Mouse (Mus musculus) myocyte (in vitro differentiated cells): ENCODE results near the gene Runx3. TPM values are rescaled to one million over a fixed set of nuclear protein-coding genes. Genes with fewer than 3 reads are reported as not detected.
A peak's percentile ranks its signal among the peaks of the same experiment; 100 is the strongest.

Source experiments
- H3K27me3 ChIP-seq: one replicate; pipeline ENCODE4 v1.6.1; 2011; ENCODE audit not compliant: control insufficient read depth, insufficient read depth, insufficient read length
- H3K36me3 ChIP-seq: one replicate; pipeline ENCODE4 v1.6.1; 2011; ENCODE audit not compliant: control insufficient read depth, insufficient read depth
- H3K4me2 ChIP-seq: one replicate; pipeline ENCODE4 v1.6.1; 2011; ENCODE audit warnings: low read depth, control low read depth
- H3K4me3 ChIP-seq: one replicate; pipeline ENCODE4 v1.5.1; 2011; ENCODE audit warnings: mild to moderate bottlenecking, control low read depth, moderate library complexity
- H3K79me2 ChIP-seq: one replicate; pipeline ENCODE4 v1.6.1; 2011; ENCODE audit not compliant: control insufficient read depth, insufficient read depth
- H3ac ChIP-seq: one replicate; pipeline ENCODE4 v1.6.1; 2011; ENCODE audit not compliant: control insufficient read depth, insufficient read length
- CEBPB ChIP-seq: IDR thresholded peaks from 2 replicates; pipeline ENCODE4 v1.6.1; 2011; ENCODE audit warnings: mild to moderate bottlenecking, moderate library complexity; ENCODE audit not compliant: poor library complexity, insufficient read depth, severe bottlenecking
- E2F4 ChIP-seq: IDR thresholded peaks from one replicate; pipeline ENCODE4 v1.6.1; 2011; ENCODE audit warnings: mild to moderate bottlenecking, control low read depth, moderate library complexity; ENCODE audit not compliant: insufficient read depth
- MAX ChIP-seq: IDR thresholded peaks from one replicate; pipeline ENCODE4 v1.6.1; 2011; ENCODE audit warnings: low read depth, mild to moderate bottlenecking, control low read depth
- MYOD1 ChIP-seq, 3 experiments: IDR thresholded peaks; one replicate each; pipeline ENCODE4 v1.6.1; 2011; ENCODE audit warnings: control low read depth in 2 of 3, low read depth in 2 of 3, mild to moderate bottlenecking in 2 of 3, moderate library complexity in 1 of 3; ENCODE audit not compliant: insufficient read length in 2 of 3, control insufficient read depth in 1 of 3
- MYOG ChIP-seq, 3 experiments: IDR thresholded peaks; one replicate each; pipeline ENCODE4 v1.6.1; 2011; ENCODE audit warnings: control low read depth in 2 of 3, low read depth in 2 of 3, mild to moderate bottlenecking in 2 of 3; ENCODE audit not compliant: insufficient read length in 2 of 3, control insufficient read depth in 1 of 3, insufficient read depth in 1 of 3
- POLR2A ChIP-seq: IDR thresholded peaks from one replicate; pipeline ENCODE4 v1.6.1; 2011; ENCODE audit warnings: low read depth, mild to moderate bottlenecking, control low read depth, moderate library complexity; ENCODE audit not compliant: insufficient read length
- POLR2AphosphoS2 ChIP-seq: IDR thresholded peaks from one replicate; pipeline ENCODE4 v1.6.1; 2011; ENCODE audit warnings: low read depth, control low read depth; ENCODE audit not compliant: insufficient read length
- REST ChIP-seq: IDR thresholded peaks from one replicate; pipeline ENCODE4 v1.6.1; 2011; ENCODE audit warnings: mild to moderate bottlenecking, control low read depth, moderate library complexity; ENCODE audit not compliant: insufficient read depth, insufficient read length
- SRF ChIP-seq: IDR thresholded peaks from one replicate; pipeline ENCODE4 v1.6.1; 2011; ENCODE audit warnings: low read depth; ENCODE audit not compliant: control insufficient read depth, insufficient read length
- TCF12 ChIP-seq: IDR thresholded peaks from one replicate; pipeline ENCODE4 v1.6.1; 2011; ENCODE audit warnings: mild to moderate bottlenecking, control low read depth; ENCODE audit not compliant: poor library complexity, insufficient read depth, severe bottlenecking
- TCF3 ChIP-seq: IDR thresholded peaks from one replicate; pipeline ENCODE4 v1.6.1; 2011; ENCODE audit warnings: low read depth, control low read depth; ENCODE audit not compliant: insufficient read length
- USF1 ChIP-seq: IDR thresholded peaks from one replicate; pipeline ENCODE4 v1.6.1; 2011; ENCODE audit warnings: low read depth, mild to moderate bottlenecking, control low read depth, moderate library complexity
- polyA plus RNA-seq: library from polyadenylated mRNA; unstranded; fragments of >200 nt; fragmentation: generic; extraction: Trizol; gene quantifications from one replicate; pipeline ENCODE4 v1.2.1, GENCODE M21; 2012; ENCODE audit warnings: missing spikeins

The Runx3 gene
- polyA plus RNA-seq, 1 experiment, result 19.6 TPM

DNA sequence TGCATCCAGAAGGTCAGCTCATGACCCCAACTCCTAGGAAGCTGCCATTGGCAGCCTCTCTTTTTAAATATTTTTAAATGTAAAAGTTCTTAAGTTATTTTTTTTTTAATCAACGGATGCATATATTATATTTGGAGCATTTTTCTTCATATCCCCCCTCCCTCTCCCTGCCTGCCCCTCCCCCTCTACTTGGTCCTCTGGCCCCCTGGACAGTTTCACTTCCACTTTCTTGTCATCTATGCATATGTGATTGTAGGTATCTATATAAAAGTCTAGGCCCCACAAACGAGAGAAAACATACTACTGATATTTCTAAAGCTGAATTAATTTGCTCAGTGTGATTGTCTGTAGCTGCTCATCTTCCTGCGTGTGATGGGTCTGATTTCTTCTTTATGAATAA is 4.7 kb downstream of the Runx3 start:
- TF ChIP-seq TCF3, result no peak
- TF ChIP-seq MYOG (IDR thresholded peaks at IDR 0.05; ENCODE audit: control insufficient read depth in 1 of 3, insufficient read depth in 1 of 3, insufficient read length in 2 of 3, low read depth in 2 of 3), result no peak
- TF ChIP-seq POLR2AphosphoS2, result no peak
- no peak for TF ChIP-seq E2F4
- no peak for TF ChIP-seq MYOD1 (IDR thresholded peaks at IDR 0.05; ENCODE audit: control insufficient read depth in 1 of 3, insufficient read length in 2 of 3, low read depth in 2 of 3)
- no peak for TF ChIP-seq REST
- no peak for TF ChIP-seq CEBPB
- TF ChIP-seq USF1, result no peak
- TF ChIP-seq TCF12, result no peak
- TF ChIP-seq SRF, result no peak
- no peak for TF ChIP-seq MAX
- no peak for TF ChIP-seq POLR2A
- no peak overlapping the region for H3ac ChIP-seq
- no peaks in the 10 kb centered on the region for H3K36me3 ChIP-seq
- H3K79me2 ChIP-seq, result peaks cover 3% of the 10 kb centered on the region
- H3K4me2 ChIP-seq, result no peak overlapping the region
- no peak overlapping the region for H3K4me3 ChIP-seq
- H3K27me3 ChIP-seq, result no peaks in the 10 kb centered on the region

DNA sequence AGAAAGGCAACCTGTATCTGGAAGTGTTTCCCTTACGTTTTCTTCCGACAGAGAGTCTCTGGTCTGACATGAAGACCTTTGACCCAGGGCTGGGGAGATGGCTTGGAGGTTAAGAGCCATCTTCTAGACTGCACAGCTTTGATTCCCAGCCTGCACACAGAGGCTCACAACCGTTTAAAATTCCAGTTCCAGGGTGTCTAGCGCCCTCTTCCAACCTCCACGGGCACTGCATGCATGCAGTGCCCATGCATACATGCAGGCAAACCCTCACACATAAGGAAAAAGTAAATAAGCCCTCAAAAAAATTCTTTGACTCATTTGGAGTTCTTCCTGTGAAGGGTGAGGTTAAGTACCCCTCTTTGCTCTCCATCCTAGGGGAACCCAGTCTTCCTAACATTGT is 5.9 kb downstream of the Runx3 start:
- Histone ChIP-seq H3K79me2 (peaks cover 3% of the 10 kb centered on the region), H3K36me3 (no peaks in the 10 kb centered on the region), H3K4me2 (no peak overlapping the region), H3ac (no peak overlapping the region), H3K27me3 (no peaks in the 10 kb centered on the region), H3K4me3 (no peak overlapping the region)
- TF ChIP-seq CEBPB, result no peak

DNA sequence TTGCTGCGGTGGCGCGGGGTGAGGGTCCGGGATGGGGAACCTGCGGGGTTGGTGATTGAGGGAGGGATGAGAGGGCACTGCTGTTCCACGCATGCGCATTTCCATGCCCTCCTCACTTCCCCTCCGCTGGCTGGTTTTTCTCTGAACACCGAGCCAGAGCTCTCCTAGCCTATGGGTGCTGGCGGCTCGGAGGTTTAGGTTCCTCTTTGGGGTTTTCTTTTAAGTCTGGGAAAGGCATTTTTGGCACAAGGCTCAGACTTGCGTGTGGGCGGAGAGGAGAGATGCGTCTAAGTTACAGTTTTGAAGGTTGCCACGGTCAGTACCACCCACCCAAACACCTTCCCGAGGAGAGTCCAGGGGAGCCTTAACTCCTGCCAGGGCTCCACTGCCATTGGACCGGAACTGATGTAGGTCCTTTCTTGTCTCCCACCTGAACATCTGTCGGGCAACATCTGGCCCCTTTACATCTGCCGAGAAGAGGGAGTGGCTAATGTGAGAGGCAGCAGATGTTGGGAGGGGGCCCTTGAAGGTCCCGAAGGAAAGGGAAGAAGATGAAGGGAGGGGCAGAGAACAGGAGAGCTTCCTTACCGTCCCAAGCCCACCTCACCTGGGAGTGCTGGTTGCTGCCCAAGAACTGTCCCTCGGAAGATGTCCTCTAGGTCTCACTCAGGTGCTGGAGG is 8.5 kb downstream of the Runx3 start:
- Histone ChIP-seq H3K36me3 (no peaks in the 10 kb centered on the region), H3K79me2 (no peaks in the 10 kb centered on the region), H3K4me2 (no peak overlapping the region), H3K27me3 (no peaks in the 10 kb centered on the region), H3ac (no peak overlapping the region), H3K4me3 (no peak overlapping the region)
- TF ChIP-seq E2F4 (no peak), MYOG (IDR thresholded peaks at IDR 0.05; ENCODE audit: control insufficient read depth in 1 of 3, insufficient read depth in 1 of 3, insufficient read length in 2 of 3, low read depth in 2 of 3) (no peak), USF1 (no peak), TCF12 (no peak), CEBPB (no peak), REST (no peak), MYOD1 (IDR thresholded peaks at IDR 0.05; ENCODE audit: control insufficient read depth in 1 of 3, insufficient read length in 2 of 3, low read depth in 2 of 3) (no peak), TCF3 (no peak), POLR2A (no peak)

DNA sequence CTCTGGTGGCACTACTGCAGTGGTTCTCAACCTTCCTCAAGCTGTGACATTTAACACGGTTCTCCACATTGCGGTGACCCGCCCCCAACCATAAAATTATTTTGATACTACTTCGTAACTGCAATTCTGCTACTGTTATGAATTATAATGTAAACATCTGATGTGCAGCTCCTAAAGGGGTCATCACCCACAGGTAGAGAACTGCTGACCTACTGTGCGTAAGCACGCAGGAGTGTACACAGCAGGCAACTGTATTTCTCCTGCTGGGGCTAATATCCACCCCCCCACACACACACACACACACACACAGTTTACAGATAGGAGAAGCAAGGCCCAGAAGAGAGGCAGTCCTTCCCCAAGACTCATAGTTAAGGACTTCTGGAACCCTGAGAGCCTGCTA is 9.7 kb downstream of the Runx3 start:
- no peak overlapping the region for H3K4me3 ChIP-seq
- no peak overlapping the region for H3ac ChIP-seq
- H3K4me2 ChIP-seq, result no peak overlapping the region
- no peaks in the 10 kb centered on the region for H3K79me2 ChIP-seq
- no peak for TF ChIP-seq POLR2AphosphoS2
- TF ChIP-seq USF1, result no peak
- TF ChIP-seq POLR2A, result no peak
- H3K36me3 ChIP-seq, result no peaks in the 10 kb centered on the region
- no peaks in the 10 kb centered on the region for H3K27me3 ChIP-seq

DNA sequence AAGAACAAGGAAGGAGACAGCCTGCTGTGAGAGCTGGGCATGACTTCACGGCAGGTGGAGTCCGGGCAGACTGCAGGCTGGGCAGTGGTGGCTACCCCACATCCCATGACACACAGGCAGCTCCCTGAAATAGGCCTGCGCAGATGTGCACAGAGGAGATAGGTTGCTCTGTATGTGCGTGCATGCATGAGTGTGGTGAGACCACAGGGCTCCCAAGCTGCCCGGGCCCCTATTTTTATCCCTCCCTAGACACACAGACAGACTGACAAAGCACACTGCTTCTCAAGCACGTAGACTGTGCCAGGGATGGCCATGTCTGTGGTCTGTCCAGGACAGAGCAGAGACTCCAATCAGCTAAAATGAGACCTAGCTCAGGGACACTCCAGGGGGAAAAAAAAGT is 10.7 kb downstream of the Runx3 start:
- Histone ChIP-seq H3K36me3 (no peaks in the 10 kb centered on the region), H3K27me3 (no peaks in the 10 kb centered on the region), H3K4me3 (no peak overlapping the region), H3K4me2 (no peak overlapping the region), H3K79me2 (no peaks in the 10 kb centered on the region), H3ac (no peak overlapping the region)
- no peak for TF ChIP-seq MAX
- TF ChIP-seq TCF12, result no peak
- peak in 2 of 3 experiments; percentile 3 to 50 for TF ChIP-seq MYOD1 (IDR thresholded peaks at IDR 0.05; ENCODE audit: control insufficient read depth in 1 of 3, insufficient read length in 2 of 3, low read depth in 2 of 3)
- peak in 1 of 3 experiments; percentile 41 for TF ChIP-seq MYOG (IDR thresholded peaks at IDR 0.05; ENCODE audit: control insufficient read depth in 1 of 3, insufficient read depth in 1 of 3, insufficient read length in 2 of 3, low read depth in 2 of 3)
- no peak for TF ChIP-seq E2F4
- no peak for TF ChIP-seq POLR2A
- TF ChIP-seq POLR2AphosphoS2, result no peak
- no peak for TF ChIP-seq TCF3
- no peak for TF ChIP-seq CEBPB
- TF ChIP-seq REST, result no peak
